Mouse (Mus musculus) thymus, adult 2 months (tissue): ENCODE results near the gene Myh11.

Experiments
- CTCF ChIP-seq: fragments of 200-500 bp; IDR thresholded peaks from 2 replicates; pipeline ENCODE4 v1.5.1; 2012; ENCODE audit warnings: mild to moderate bottlenecking, control low read depth, low read length, moderate library complexity, borderline replicate concordance; ENCODE audit not compliant: control insufficient read depth, poor library complexity, insufficient read depth; ENCODE audit errors: extremely low read depth
- POLR2A ChIP-seq: fragments of 200-500 bp; IDR thresholded peaks from 2 replicates; pipeline ENCODE4 v1.6.1; 2012; ENCODE audit warnings: mild to moderate bottlenecking, low read length, control low read depth, moderate library complexity; ENCODE audit not compliant: control insufficient read depth, poor library complexity, insufficient read depth; ENCODE audit errors: extremely low read depth

DNA sequence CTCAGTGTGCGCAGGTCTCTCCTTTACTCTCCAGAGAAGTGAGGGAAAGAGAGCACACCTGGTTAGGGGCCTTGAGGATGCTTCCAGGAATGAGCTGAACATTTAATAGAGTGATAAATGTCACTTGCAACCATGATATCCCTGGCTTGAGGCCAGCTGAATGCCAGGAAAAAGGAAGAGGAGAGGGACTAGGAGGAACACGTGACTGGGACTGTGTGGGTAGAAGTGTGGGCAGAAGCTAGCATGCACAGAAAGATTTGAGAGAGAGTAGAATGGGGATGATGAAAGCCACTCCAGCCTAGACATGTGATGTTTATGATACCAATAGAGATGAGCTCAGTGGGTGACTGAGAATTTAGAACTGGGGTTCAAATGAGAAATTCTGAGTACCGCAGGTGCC lies 76.0 kb downstream of the Myh11 start:
- TF ChIP-seq CTCF, result no peak
- TF ChIP-seq POLR2A, result no peak
